Mouse (Mus musculus) cerebellum, adult 2 months (tissue): ENCODE results near the gene Pgpep1. TPM values are rescaled to one million over a fixed set of nuclear protein-coding genes. Genes with fewer than 3 reads are reported as not detected.

Experiments
- DNase-seq, 2 experiments: peaks; one replicate each; pipeline ENCODE4 v3.0.0; 2021
- H3K27ac ChIP-seq: fragments of 200-500 bp; 2 replicates; pipeline ENCODE4 v1.5.1; 2012; ENCODE audit warnings: low read length, control low read depth, inconsistent platforms; ENCODE audit not compliant: insufficient read depth
- H3K27me3 ChIP-seq: fragments of 200-500 bp; 2 replicates; pipeline ENCODE4 v1.6.1; 2012; ENCODE audit warnings: inconsistent platforms, mild to moderate bottlenecking, low read length, moderate library complexity; ENCODE audit not compliant: control insufficient read depth, insufficient read depth
- H3K4me1 ChIP-seq: fragments of 200-500 bp; 2 replicates; pipeline ENCODE4 v1.6.1; 2011; ENCODE audit warnings: low read length; ENCODE audit not compliant: control insufficient read depth, insufficient read depth
- H3K4me3 ChIP-seq: fragments of 200-500 bp; replicated peaks from 2 replicates; pipeline ENCODE3; 2011; ENCODE audit warnings: mild to moderate bottlenecking, low read depth, low read length, control low read depth; ENCODE audit not compliant: insufficient read depth
- CTCF ChIP-seq: fragments of 200-500 bp; IDR thresholded peaks from 2 replicates; pipeline ENCODE4 v1.5.1; 2011; ENCODE audit warnings: low read depth, mild to moderate bottlenecking, control low read depth, low read length, moderate library complexity, borderline replicate concordance; ENCODE audit not compliant: insufficient read depth
- POLR2A ChIP-seq: fragments of 200-500 bp; IDR thresholded peaks from 2 replicates; pipeline ENCODE4 v1.6.1; 2011; ENCODE audit warnings: low read length, control low read depth, borderline replicate concordance; ENCODE audit not compliant: insufficient read depth
- WGBS: fragments of 180-500 bp; shearing (Covaris S2); methylation state at CpG from one replicate; pipeline ENCODE4 v1.1.7; 2018; 5-methylcytosine and 5-hydroxymethylcytosine counted together
- polyA plus RNA-seq: library from polyadenylated mRNA; depleted of rRNA; stranded (reverse); fragments of >200 nt; gene quantifications from 2 replicates; pipeline ENCODE4 v1.2.3, GENCODE M21; 2012

Pgpep1 gene
- polyA plus RNA-seq, 1 experiment: 32.5 TPM

DNA sequence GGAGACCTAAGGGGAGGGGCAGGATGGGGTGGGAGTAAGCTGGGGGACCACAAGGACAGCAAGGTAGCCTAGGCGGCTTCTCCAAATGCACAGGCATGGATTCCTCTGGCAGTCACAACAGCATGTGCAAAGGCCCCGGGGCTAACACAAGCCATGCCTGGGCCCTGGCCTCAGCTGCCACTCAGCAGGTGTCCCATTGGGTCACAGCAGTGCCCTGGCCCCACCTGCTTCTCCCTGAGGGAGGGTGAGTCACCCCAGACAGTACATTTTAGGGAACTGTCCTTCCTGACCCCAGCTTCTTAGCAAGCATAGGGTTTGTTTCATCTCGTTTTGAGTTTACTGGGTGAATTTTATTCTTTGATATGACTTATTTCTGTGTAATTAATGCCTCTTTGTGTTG lies 22.5 kb upstream of the Pgpep1 start:
- H3K4me1 ChIP-seq: peaks cover 15% of the 10 kb centered on the region
- H3K27ac ChIP-seq: no peak overlapping the region
- no peaks in the 10 kb centered on the region for H3K27me3 ChIP-seq
- TF ChIP-seq POLR2A (no peak), CTCF (no peak)
- WGBS: 58% methylated on average over 3 of the region's 3 CpGs
- H3K4me3 ChIP-seq: no peak overlapping the region
- no peak for DNase-seq

DNA sequence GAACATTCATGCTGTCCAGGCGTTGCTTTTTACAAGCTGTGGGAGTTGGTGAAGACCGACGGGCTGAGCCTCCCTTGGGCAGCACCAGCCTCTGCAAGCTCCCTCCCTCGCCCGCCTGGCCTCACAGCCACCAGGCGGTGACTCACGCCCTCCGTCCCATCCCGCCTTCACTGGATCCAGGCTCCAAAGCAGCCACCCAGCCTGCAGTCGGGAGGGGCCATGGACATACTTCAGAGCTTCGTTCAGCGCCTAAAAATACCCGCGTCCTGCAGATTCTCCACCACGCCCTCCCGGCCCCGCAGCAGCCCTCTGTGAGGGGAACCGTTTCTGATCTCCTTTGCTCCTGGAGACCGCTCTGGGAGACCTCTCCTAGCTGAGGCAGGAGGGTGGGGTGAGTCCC lies 22.0 kb upstream of the Pgpep1 start:
- Histone ChIP-seq H3K27me3 (no peaks in the 10 kb centered on the region), H3K4me1 (peaks cover 10% of the 10 kb centered on the region; the same call in 1 of the 2 replicates), H3K27ac (no peak overlapping the region), H3K4me3 (no peak overlapping the region)
- peak in 1 of 2 experiments; percentile 39 for DNase-seq
- WGBS: 13% methylated on average over 19 of the region's 19 CpGs
- TF ChIP-seq POLR2A (no peak), CTCF (no peak)

DNA sequence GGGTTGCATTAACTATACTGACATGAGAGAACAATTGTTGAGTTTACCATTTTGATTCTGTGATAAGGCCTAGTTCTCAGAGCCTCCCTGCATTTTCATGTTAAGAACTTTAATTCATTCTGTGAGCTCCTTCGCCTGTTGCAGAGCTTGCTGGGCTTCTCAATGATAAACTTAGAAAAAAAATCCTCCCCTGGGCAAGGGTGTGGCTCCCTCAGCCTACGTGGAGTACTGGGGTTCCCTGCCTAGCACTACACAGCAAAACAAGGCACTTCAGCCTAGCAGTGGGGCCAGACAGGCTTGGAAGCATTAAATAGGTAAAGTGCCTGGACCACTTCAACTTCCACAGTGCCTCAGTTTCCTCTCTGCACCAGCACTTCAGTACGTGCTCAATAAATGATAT lies 21.2 kb upstream of the Pgpep1 start:
- no peak overlapping the region for H3K4me3 ChIP-seq
- no peak for TF ChIP-seq POLR2A
- no peak for TF ChIP-seq CTCF
- H3K4me1 ChIP-seq: peaks cover 10% of the 10 kb centered on the region; the same call in 1 of the 2 replicates
- H3K27me3 ChIP-seq: no peaks in the 10 kb centered on the region
- no peak for DNase-seq
- WGBS: 92% methylated on average over 3 of the region's 3 CpGs
- H3K27ac ChIP-seq: no peak overlapping the region

DNA sequence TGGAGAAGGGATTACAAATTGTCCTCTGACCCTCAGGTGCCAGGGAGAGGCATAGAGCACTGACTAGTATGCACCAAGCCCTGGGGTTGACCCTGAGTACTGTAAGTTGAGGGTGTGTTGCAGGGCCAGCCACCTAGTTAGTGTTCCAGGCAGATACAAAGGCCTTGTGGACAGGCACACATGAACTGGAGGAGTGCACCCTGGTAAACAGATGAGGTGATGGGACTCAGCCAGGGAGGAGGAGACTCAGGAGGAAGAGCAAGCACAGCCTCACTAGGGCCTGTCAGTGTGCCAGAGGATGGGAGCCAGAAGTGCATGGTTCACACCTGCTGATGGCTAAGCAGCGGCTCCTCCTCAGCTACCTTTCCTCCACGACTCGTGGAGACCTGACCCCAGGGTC lies 19.9 kb upstream of the Pgpep1 start:
- WGBS: 21% methylated on average over 3 of the region's 3 CpGs
- TF ChIP-seq POLR2A (no peak), CTCF (no peak)

DNA sequence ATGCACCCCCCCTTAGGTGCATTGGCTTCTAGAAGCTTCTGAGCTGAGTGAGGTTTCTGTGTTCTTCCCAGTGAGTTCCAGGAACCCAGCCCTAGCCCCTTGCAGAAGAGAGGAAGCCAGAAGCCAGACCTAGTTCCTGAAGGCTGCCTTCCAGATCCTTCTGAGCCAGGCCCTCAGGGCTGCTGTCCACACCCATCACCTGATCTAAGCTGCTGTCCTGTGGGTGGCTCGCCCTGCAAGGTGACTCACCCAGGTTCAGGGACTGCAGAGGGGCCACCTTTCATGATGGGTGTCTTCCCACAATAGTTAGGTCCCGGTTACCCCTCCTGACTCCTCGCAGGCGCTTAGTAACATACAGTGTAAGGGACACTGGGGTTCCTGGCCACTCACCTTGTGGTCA lies 19.2 kb upstream of the Pgpep1 start:
- no peak for DNase-seq
- Histone ChIP-seq H3K27me3 (no peaks in the 10 kb centered on the region), H3K4me3 (no peak overlapping the region), H3K4me1 (peaks cover 14% of the 10 kb centered on the region), H3K27ac (no peak overlapping the region)
- WGBS: 93% methylated on average over 4 of the region's 4 CpGs
- TF ChIP-seq CTCF: no peak
- TF ChIP-seq POLR2A: no peak

More for the DNA sequence above, 19.9 kb upstream of the Pgpep1 start:
- Histone ChIP-seq H3K27me3 (no peaks in the 10 kb centered on the region), H3K4me3 (no peak overlapping the region), H3K27ac (no peak overlapping the region), H3K4me1 (peaks cover 10% of the 10 kb centered on the region; the same call in 1 of the 2 replicates)
- no peak for DNase-seq

DNA sequence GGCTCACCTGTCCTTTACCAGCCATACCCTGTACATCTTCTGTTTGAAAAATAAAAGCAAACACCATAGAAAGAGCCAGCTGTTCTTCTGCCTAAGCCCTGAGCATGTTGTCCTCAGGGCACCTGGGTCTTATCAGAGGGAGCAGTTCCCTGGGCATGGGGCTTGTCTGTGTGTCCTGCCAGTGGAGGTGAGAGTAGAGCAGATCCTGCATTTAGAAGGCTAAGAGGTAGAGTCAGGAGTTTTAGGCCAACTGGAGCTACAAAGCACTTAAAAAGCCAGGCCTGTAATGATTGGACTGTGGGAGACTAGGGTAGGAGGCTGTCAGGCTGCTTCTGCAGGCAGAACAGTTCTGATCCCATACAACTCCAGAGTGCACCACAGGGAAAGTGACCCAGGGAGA lies 18.5 kb upstream of the Pgpep1 start:
- H3K27ac ChIP-seq: no peak overlapping the region
- no peak for DNase-seq
- TF ChIP-seq POLR2A: no peak
- H3K27me3 ChIP-seq: no peaks in the 10 kb centered on the region
- H3K4me3 ChIP-seq: no peak overlapping the region
- peaks cover 14% of the 10 kb centered on the region for H3K4me1 ChIP-seq

DNA sequence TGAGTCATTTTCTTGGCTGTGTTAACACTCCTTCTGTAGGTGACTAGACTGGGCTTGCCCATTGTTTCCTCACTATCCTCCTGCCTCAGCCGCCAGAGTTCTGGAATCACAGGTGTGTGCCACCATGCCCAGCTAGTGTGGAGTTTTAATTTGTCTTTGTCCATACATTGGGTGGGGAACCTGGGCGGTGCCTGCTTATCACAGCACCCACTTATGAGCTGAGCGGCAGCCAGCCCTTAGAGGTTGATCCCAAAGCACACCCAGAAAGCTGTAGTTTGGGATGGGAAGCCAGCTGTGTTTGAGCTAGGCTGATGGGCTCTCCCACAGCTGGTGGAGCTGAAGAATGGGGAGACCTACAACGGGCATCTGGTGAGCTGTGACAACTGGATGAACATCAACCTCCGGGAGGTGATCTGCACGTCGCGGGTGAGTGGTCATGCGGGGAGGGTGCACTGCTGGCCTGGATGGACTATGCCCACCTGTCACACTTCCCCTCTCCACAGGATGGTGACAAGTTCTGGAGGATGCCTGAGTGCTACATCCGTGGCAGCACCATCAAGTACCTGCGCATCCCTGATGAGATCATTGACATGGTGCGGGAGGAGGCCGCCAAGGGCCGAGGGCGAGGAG lies 17.4 kb upstream of the Pgpep1 start:
- DNase-seq: no peak

DNA sequence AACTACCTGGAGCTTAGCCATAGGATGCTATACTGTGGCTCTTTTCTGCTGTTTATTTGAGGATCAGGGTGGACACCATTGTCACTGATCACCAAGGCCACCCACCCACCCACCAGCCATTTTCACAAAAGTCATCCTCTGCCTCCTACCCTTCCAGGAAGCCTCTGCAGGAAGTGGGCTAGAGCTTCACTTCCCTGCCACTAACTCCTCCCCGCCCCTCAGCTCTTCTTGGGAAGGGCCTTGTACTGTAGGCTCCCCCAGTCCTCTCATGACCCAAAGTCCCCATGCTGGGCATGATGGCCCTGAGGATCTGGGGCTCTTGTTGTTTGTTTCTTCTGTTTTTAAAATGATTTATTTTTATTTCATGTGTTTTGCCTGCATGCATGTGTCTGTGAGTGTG lies 15.1 kb upstream of the Pgpep1 start:
- Histone ChIP-seq H3K27ac (no peak overlapping the region), H3K27me3 (no peaks in the 10 kb centered on the region), H3K4me1 (peaks cover 10% of the 10 kb centered on the region), H3K4me3 (no peak overlapping the region)
- TF ChIP-seq CTCF (no peak), POLR2A (no peak)
- DNase-seq: no peak
- 100% methylated on average over 1 of the region's 1 CpGs for WGBS

More for the DNA sequence above, 17.4 kb upstream of the Pgpep1 start:
- H3K27ac ChIP-seq: no peak overlapping the region
- 83% methylated on average over 15 of the region's 15 CpGs for WGBS
- no peaks in the 10 kb centered on the region for H3K27me3 ChIP-seq
- peaks cover 14% of the 10 kb centered on the region for H3K4me1 ChIP-seq
- H3K4me3 ChIP-seq: no peak overlapping the region
- TF ChIP-seq CTCF: no peak
- no peak for TF ChIP-seq POLR2A
